Mouse (Mus musculus): ENCODE measurements around the gene Atg7. TPM values are rescaled to one million over a fixed set of nuclear protein-coding genes. Genes with fewer than 3 reads are reported as not detected.
"Not testable (repeated sequence)": the region's sequence is repeated elsewhere in the genome, so short reads cannot be mapped to it uniquely, and the experiment has no call there.

The Atg7 gene
- polyA plus RNA-seq (2021): 25.5 TPM

DNA sequence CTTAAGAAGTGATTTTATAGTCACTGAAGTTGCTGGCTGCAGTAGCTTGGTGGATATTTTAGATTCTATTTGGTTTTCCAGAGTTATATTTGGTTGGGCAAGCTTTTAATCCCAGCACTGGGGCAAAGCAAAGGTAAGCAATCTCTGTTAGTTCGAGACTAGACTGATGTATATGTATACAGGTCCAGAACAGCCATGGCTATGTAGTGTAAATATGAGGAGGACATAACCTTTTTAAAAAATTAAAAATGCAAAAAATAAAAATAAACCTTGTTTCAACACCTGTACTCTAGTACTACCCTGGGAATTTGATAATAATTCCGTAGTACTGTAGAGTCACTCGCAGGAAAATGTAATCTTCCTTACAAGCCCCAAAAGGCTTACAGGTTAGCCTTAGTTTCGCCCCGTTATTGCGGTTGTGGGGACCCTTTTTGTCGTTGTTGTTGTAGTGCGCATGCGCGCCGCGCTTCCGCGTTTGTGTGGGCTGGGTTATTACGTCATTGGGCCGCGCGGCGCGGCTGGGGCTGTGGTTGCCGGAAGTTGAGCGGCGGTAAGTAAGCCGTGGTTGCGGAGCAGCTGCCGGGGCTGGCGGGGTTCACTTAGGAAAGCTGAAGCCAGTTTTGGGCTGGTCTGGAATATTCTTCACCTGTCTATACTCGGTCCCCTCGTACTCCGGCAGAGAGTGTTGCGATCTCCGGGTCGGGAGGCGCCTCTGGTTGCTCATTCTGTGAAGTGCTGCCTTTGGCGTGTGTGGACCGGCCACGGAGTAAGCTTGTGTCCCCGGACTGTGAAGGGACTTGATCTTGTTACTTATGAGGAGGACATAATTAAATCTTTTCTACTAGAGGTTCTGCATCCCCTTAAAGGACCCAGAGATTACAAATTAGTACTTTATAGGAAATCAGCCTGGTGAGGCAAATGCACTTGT is at the start of gene Atg7:
Atg7 (plus strand) TSS at position 497 of the 928 bp plus-strand sequence.
- ChIA-PET CTCF (interaction anchor here (1.1 kb wide), 1 partner anchor 9 kb away, joined by 3 read pairs; no protein-coding TSS in a partner anchor), POLR2A (no interaction called here)
- in situ Hi-C loops (cut with MboI; ENCODE audit: low pct_unique_long_range_greater_than_20kb): no loop called here
- TF ChIP-seq CTCF (IDR thresholded peaks at IDR 0.05): no peak
- peak; percentile 64 for DNase-seq (ENCODE audit: low read depth, low spot score)
- peak; percentile 58 for ATAC-seq
- peaks cover 6% of the 10 kb centered on the region for H3K27me3 ChIP-seq

DNA sequence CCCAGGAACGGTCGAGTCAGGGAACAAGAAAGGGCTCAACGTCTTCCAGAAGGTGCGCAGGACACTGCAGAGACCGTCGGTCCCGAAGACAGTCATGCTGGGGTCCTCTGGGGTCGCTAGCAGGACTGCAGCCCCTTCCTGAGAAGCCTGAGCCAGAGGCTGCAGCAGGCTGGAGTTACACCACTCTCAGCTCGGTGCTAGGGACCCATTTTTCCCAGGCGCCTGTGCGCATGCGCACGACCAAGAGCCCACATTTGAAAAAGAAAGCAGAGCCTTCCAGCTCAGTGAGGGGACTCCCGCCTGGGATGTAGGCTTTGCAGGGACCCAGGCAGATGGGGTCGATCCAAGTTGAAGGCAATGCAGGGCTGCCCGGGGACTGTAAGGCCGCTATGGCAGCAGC is 28.8 kb upstream of the Atg7 start:
- CTCF ChIA-PET; in situ Hi-C loops (cut with MboI; ENCODE audit: low pct_unique_long_range_greater_than_20kb); ATAC-seq; DNase-seq (ENCODE audit: low read depth, low spot score); H3K27me3 ChIP-seq; POLR2A ChIA-PET: not testable (repeated sequence)

DNA sequence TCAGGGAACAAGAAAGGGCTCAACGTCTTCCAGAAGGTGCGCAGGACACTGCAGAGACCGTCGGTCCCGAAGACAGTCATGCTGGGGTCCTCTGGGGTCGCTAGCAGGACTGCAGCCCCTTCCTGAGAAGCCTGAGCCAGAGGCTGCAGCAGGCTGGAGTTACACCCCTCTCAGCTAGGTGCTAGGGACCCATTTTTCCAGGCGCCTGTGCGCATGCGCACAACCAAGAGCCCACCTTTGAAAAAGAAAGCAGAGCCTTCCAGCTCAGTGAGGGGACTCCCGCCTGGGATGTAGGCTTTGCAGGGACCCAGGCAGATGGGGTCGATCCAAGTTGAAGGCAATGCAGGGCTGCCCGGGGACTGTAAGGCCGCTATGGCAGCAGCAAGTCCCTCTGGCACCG is 9.0 kb upstream of the Atg7 start:
- H3K27me3 ChIP-seq; ATAC-seq; POLR2A ChIA-PET; in situ Hi-C loops (cut with MboI; ENCODE audit: low pct_unique_long_range_greater_than_20kb); CTCF ChIA-PET; DNase-seq (ENCODE audit: low read depth, low spot score): not testable (repeated sequence)

DNA sequence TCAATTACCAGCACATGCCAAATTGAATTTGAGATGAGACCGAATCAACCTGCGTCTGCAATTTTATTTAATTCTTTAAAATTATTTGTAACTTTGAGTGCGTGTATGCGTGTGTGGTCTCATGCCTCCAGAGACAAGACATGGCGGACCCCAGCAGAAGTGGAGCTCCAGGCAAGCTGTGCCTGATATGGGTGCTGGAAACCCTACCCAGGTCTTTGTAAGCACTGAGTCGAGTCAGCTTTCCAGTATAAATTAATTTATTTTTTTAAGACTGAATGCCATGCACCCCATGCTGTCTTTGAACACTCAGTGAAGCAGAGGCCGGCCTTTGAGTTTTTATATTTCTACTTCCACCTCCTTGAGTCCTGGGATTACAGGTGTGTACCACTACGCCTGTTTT is 819 bp downstream of the Atg7 start:
- TF ChIP-seq CTCF (IDR thresholded peaks at IDR 0.05): no peak
- ATAC-seq (no peak), DNase-seq (ENCODE audit: low read depth, low spot score) (no peak)
- POLR2A ChIA-PET: interaction anchor here (0.7 kb wide), 1 partner anchor 239 kb away, joined by 4 read pairs; no protein-coding TSS in a partner anchor
- CTCF ChIA-PET: no interaction called here
- in situ Hi-C loops (cut with MboI; ENCODE audit: low pct_unique_long_range_greater_than_20kb): no loop called here
- H3K27me3 ChIP-seq: peaks cover 6% of the 10 kb centered on the region

DNA sequence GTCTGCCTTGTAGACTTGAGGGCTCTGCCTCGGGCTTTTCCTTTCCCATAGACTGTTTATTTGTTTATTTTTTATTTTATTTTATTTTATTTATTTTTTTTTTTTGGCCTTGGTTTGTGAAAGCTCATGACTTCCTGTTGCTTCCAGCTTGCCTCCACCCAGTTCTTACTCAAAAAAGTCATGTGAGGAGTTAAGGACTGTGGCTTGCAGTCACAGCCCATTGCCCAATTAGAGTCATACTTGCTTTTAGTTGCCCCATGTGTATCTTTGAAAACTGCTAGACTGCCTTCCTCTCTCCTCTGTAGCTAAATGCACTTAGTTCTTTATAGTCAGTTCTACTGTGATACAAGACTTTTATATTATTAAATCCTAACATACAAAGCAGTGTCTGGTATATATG is 1.6 kb downstream of the Atg7 start:
- ATAC-seq (no peak), DNase-seq (ENCODE audit: low read depth, low spot score) (no peak)
- peaks cover 3% of the 10 kb centered on the region for H3K27me3 ChIP-seq

DNA sequence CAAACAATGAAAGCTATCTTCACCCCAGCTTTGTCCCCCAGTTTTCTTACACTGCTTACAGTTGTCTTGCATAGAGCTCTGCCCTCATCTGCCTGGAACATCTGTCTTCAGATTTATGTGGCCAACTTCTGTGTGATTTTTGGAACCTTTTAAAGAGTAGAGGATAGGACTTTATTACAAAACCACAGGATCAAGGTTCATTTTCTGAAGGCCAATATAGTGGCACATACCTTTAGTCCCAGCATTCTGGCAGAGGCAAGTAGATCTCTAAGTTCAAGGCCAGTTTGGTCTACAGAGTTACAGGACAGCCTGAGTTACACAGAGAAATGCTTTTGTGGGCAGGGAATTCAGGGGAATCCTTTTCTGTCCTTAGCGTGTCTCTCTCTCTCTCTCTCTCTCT is 3.3 kb downstream of the Atg7 start:
- ATAC-seq (no peak), DNase-seq (ENCODE audit: low read depth, low spot score) (no peak)
- in situ Hi-C loops (cut with MboI; ENCODE audit: low pct_unique_long_range_greater_than_20kb): no loop called here
- H3K27me3 ChIP-seq: no peaks in the 10 kb centered on the region
- ChIA-PET POLR2A (no interaction called here), CTCF (no interaction called here)
- no peak for TF ChIP-seq CTCF (IDR thresholded peaks at IDR 0.05)

More for the DNA sequence above, 1.6 kb downstream of the Atg7 start:
- CTCF ChIA-PET: no interaction called here
- POLR2A ChIA-PET: interaction anchor here (0.7 kb wide), 1 partner anchor 238 kb away, joined by 4 read pairs; no protein-coding TSS in a partner anchor
- TF ChIP-seq CTCF (IDR thresholded peaks at IDR 0.05): no peak
- in situ Hi-C loops (cut with MboI; ENCODE audit: low pct_unique_long_range_greater_than_20kb): no loop called here

DNA sequence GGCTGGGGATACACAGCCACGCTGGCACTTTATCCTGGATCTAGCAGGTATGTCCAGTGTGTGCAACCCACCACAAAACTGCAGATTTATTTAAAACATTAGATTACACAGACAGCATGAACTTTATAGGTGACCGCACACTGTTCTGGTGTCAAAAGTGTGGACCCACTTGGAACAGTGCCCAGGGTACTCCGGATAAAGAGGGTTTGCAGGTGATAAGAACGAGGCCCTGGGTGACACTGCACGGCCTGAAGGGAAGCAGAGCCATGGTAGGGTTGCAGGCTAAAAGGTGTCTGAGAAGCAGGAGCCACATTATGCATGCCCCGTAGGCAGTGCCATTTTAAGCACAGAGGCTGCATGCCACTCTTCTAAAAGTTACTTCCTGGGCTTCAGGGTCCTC is 4.1 kb downstream of the Atg7 start:
- DNase-seq (ENCODE audit: low read depth, low spot score) (no peak), ATAC-seq (no peak)
- in situ Hi-C loops (cut with MboI; ENCODE audit: low pct_unique_long_range_greater_than_20kb): no loop called here
- ChIA-PET CTCF (no interaction called here), POLR2A (no interaction called here)
- no peak for TF ChIP-seq CTCF (IDR thresholded peaks at IDR 0.05)
- no peaks in the 10 kb centered on the region for H3K27me3 ChIP-seq

DNA sequence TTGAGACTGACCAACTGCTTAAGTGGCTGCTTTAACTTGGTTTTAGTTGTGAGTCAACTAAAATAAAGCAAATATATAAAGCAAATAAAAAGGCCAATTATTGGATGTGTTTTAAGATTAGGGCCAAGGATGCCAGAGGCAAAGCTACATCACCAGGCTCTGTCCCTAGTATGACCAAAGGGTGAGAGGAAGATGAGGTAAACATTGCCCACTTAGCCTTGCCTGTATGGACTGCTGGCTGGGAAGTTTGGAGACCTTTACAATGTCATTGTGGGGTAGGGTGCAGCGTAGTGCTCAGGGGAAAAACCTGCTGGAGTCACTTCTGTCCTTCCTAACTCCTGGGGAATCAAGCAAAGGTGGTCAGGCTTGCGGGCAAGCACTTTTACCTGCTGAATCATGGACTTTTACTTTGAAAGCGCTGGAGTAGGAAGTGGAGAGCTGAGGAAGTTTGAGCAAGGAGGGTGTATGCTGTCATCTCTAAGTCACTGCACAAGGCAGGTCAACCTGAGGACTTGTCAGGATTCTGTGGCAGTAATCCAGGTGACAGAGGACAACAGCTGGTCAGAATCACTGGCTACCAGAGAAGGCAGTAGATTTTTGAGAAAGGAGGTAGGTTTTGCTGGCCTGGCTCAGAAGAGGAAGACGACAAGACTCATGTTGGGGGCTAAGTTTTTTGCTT is 5.6 kb downstream of the Atg7 start:
- POLR2A ChIA-PET: no interaction called here
- CTCF ChIA-PET: interaction anchor here (1.0 kb wide), 1 partner anchor 9 kb away, joined by 4 read pairs; no protein-coding TSS in a partner anchor
- TF ChIP-seq CTCF (IDR thresholded peaks at IDR 0.05): no peak
- H3K27me3 ChIP-seq: no peaks in the 10 kb centered on the region
- in situ Hi-C loops (cut with MboI; ENCODE audit: low pct_unique_long_range_greater_than_20kb): no loop called here
- ATAC-seq: no peak
- DNase-seq (ENCODE audit: low read depth, low spot score): no peak

DNA sequence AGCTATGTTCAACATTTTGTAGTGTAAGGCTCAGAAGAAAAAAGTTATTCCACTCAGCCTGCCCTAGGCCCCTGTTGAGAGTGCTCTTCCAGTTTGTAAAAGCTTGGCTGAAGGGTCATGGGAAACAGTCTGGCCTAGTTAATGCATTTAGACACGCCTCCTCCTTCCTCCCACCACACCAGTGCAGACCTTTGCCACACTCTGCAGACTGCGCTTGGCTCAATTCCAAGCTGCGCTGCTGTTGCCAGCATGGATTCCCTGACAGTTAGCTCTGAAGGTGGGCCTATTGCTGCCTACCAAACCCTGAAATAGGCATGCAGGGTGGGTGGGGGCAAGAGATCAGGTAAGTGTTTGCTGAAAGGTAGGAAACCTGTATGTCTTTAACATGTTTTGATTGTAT is 9.3 kb downstream of the Atg7 start:
- ATAC-seq: no peak
- no peaks in the 10 kb centered on the region for H3K27me3 ChIP-seq
- ChIA-PET POLR2A (no interaction called here), CTCF (interaction anchor here (1.4 kb wide), 1 partner anchor 9 kb away, joined by 3 read pairs; the partner anchor contains the start of gene Atg7)
- in situ Hi-C loops (cut with MboI; ENCODE audit: low pct_unique_long_range_greater_than_20kb): no loop called here
- DNase-seq (ENCODE audit: low read depth, low spot score): no peak
- TF ChIP-seq CTCF (IDR thresholded peaks at IDR 0.05): no peak

DNA sequence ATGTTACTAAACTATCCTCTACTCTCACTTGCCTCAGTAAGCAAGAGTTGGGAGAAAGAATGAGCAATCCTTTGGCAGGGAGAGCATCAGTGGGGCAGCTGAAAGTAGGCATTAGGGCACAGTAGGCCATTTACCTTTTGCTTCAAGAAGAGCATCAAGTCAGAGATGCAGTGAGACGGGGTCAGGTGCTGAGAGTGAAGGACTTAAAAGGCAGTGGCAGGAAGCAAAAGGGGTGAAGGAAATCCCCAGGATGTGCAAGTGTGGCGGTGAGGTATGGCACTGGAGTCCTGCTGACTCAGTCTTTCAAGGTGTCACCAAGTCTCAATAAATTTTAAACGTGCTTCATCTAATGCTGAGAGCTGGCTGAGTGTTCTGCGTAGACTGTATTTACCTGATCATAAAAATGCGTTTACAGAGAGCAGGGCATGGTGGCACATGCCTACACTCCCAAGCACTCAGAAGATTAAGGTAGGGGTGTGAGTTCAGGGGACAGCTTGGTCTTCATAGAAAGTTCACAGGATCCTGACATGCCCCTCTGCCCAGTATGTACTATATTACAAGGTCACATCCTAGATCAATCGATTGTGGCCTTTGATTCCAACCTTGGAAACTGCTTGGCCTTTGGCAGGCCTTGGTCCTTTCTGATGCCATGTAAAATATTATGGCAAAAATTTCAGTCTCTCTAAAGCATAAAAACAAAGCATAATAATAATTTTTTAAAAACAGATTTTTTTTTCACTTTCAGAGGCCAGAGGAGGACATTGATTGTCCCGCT is 14.1 kb downstream of the Atg7 start:
- TF ChIP-seq CTCF (IDR thresholded peaks at IDR 0.05): no peak
- CTCF ChIA-PET: interaction anchor here (1.0 kb wide), 1 partner anchor 12 kb away, joined by 3 read pairs; no protein-coding TSS in a partner anchor
- H3K27me3 ChIP-seq: no peaks in the 10 kb centered on the region
- ATAC-seq (no peak), DNase-seq (ENCODE audit: low read depth, low spot score) (no peak)
- in situ Hi-C loops (cut with MboI; ENCODE audit: low pct_unique_long_range_greater_than_20kb): no loop called here
- POLR2A ChIA-PET: no interaction called here

Measured in Patski (cell line).